14 mouse cellular contexts compared by ENCODE assay signal in the genomic region with DNA sequence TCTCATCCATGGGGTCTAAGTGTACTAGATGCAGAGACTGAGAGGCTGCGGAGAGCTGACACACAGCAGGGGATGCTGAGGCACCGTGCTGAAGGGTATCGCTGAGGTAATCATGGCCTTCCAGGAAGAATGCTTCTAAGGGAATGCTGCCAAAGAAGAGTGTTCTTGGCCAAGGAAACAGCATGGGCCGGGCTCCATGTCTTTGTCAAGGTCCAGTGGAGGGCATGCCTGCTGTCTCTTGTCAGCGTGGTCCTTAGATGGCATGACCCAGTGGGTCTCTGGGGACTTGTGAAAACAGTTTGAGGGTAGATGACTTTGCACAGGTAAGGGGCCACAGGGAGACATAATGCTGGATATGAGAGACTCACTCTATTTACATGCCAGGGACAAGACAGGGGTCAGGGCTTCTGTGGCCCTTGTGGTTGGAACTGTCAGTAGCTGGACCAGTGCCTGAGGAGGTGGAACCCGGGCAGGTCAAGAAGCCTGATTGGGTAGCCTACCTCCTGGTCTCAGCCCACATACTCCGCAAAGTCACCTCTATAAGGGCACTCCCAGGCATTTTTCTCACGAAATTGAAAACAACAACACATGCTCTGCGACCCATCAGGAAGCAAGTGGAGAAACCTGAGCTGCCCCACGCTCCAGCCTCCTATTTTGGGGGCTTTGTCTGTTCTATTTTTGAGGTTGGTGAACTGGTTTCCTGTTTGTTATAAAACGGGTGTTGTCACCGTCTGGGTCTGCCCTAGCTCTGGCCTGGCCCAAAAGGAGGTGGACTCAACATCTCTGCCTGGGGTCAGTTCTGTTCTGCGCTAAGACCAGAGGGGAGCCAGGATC.
DNase-seq lines count a peak whose midpoint lies in the region; ATAC-seq lines count a peak whose summit lies in the region.
"Had no signal": no experiment of that assay in that cellular context is flagged by ENCODE, and none has a peak within 500 bp of the region (broad histone marks: within the 10 kb centered on the region; RNA-seq: fewer than 3 reads in every experiment).

No protein-coding gene starts in this region.

- ATAC-seq in hindbrain, embryonic 16.5 days, result 0 out of 2 replicates have a peak, but pooled peaks have one; percentile 27
- no peak for ATAC-seq in hindbrain, embryonic 12.5 days (ENCODE audit: low FRiP score)
- no peak for ATAC-seq in intestine, embryonic 16.5 days

- peak; percentile 37 for DNase-seq in testis, postnatal 10 days (ENCODE audit: low spot score)
- no peak for DNase-seq in testis, postnatal 14 days (ENCODE audit: low spot score)
- peak; percentile 87 to 88 for DNase-seq in cerebellum, postnatal 10 days
- DNase-seq in natural killer cell, adult 2 months (ENCODE audit: low spot score in 2 of 2), result peak; percentile 39 to 58
- no peak for DNase-seq in liver
- DNase-seq: lung, adult 2 months; midbrain, embryonic 14.5 days; right cerebral cortex, adult 18-20 months had no signal

- H3K4me3 ChIP-seq in hindbrain, embryonic 16.5 days (ENCODE audit: low read length), result no peak overlapping the region
- H3K4me3 ChIP-seq in hindbrain, embryonic 12.5 days, result no peak overlapping the region
- no peak overlapping the region for H3K4me3 ChIP-seq in intestine, embryonic 16.5 days (ENCODE audit: low read length)
- H3K4me3 ChIP-seq: embryonic facial prominence, embryonic 13.5 days had no signal

- WGBS in hindbrain, embryonic 16.5 days, result 74% methylated on average over 13 of the region's 13 CpGs
- WGBS in hindbrain, embryonic 12.5 days, result 75% methylated on average over 13 of the region's 13 CpGs
- WGBS in intestine, embryonic 16.5 days, result 71% methylated on average over 13 of the region's 13 CpGs

- H3K9ac ChIP-seq in hindbrain, embryonic 16.5 days (ENCODE audit: low read depth, low read length), result no peak overlapping the region
- H3K9ac ChIP-seq in hindbrain, embryonic 12.5 days, result no peak overlapping the region
- H3K9ac ChIP-seq in intestine, embryonic 16.5 days (ENCODE audit: low read depth, low read length), result no peak overlapping the region
- H3K9ac ChIP-seq: embryonic facial prominence, embryonic 13.5 days; hindbrain, embryonic 14.5 days had no signal

- no peaks in the 10 kb centered on the region for H3K27me3 ChIP-seq in hindbrain, embryonic 16.5 days (replicated peaks; ENCODE audit: control insufficient read depth, insufficient read depth, low read length)
- no peaks in the 10 kb centered on the region for H3K27me3 ChIP-seq in hindbrain, embryonic 12.5 days
- no peaks in the 10 kb centered on the region for H3K27me3 ChIP-seq in intestine, embryonic 16.5 days (replicated peaks; ENCODE audit: control insufficient read depth, insufficient read depth, low read length)
- H3K27me3 ChIP-seq: embryonic facial prominence, embryonic 13.5 days had no signal

- no peak overlapping the region for H3K4me2 ChIP-seq in hindbrain, embryonic 16.5 days (ENCODE audit: low read length)
- no peak overlapping the region for H3K4me2 ChIP-seq in hindbrain, embryonic 12.5 days (replicated peaks)
- H3K4me2 ChIP-seq in intestine, embryonic 16.5 days (ENCODE audit: low read depth, low read length), result no peak overlapping the region
- H3K4me2 ChIP-seq: embryonic facial prominence, embryonic 13.5 days; hindbrain, embryonic 14.5 days had no signal

- H3K36me3 ChIP-seq in hindbrain, embryonic 16.5 days (ENCODE audit: control insufficient read depth, insufficient read depth, low read length), result no peaks in the 10 kb centered on the region
- no peaks in the 10 kb centered on the region for H3K36me3 ChIP-seq in hindbrain, embryonic 12.5 days
- no peaks in the 10 kb centered on the region for H3K36me3 ChIP-seq in intestine, embryonic 16.5 days (ENCODE audit: control insufficient read depth, insufficient read depth, low read length)
- H3K36me3 ChIP-seq: embryonic facial prominence, embryonic 13.5 days had no signal

- H3K4me1 ChIP-seq in hindbrain, embryonic 16.5 days (ENCODE audit: control insufficient read depth, insufficient read depth, low read depth, low read length), result no peaks in the 10 kb centered on the region
- H3K4me1 ChIP-seq in hindbrain, embryonic 12.5 days, result no peaks in the 10 kb centered on the region
- H3K4me1 ChIP-seq in intestine, embryonic 16.5 days (ENCODE audit: control insufficient read depth, insufficient read depth, low read length), result 0 out of 2 replicates have a peak, but pooled peaks cover 3% of the 10 kb centered on the region

- H3K27ac ChIP-seq in hindbrain, embryonic 16.5 days (ENCODE audit: low read depth, low read length), result no peak overlapping the region
- no peak overlapping the region for H3K27ac ChIP-seq in hindbrain, embryonic 12.5 days
- H3K27ac ChIP-seq in intestine, embryonic 16.5 days (ENCODE audit: low read length), result no peak overlapping the region
- H3K27ac ChIP-seq: embryonic facial prominence, embryonic 13.5 days; hindbrain, embryonic 14.5 days; stomach, postnatal 0 days had no signal

- no peaks in the 10 kb centered on the region for H3K9me3 ChIP-seq in hindbrain, embryonic 16.5 days (ENCODE audit: control insufficient read depth, low read length)
- no peaks in the 10 kb centered on the region for H3K9me3 ChIP-seq in hindbrain, embryonic 12.5 days (replicated peaks)
- no peaks in the 10 kb centered on the region for H3K9me3 ChIP-seq in intestine, embryonic 16.5 days (ENCODE audit: control insufficient read depth, low read length)
- H3K9me3 ChIP-seq: embryonic facial prominence, embryonic 13.5 days had no signal

Comparison
In these comparisons a context has a peak if more than half of its experiments do, and no peak if none do; other contexts are left out.
1. DNase-seq: peak in testis, postnatal 10 days (single experiment), cerebellum, postnatal 10 days (2 of 2) and natural killer cell, adult 2 months (2 of 2); none in testis, postnatal 14 days (single experiment) and liver (single experiment).